Mouse (Mus musculus) liver, postnatal 0 days (tissue): ENCODE results near the gene Cdpf1.

Experiments used
- CTCF ChIP-seq: sonication (generic); IDR thresholded peaks from 2 replicates; pipeline ENCODE4 v1.5.1; 2016; ENCODE audit warnings: antibody characterized with exemption, low read depth
- EP300 ChIP-seq: IDR thresholded peaks from 2 replicates; pipeline ENCODE4 v1.6.1; 2016; ENCODE audit warnings: antibody characterized with exemption, low read depth, mild to moderate bottlenecking

DNA sequence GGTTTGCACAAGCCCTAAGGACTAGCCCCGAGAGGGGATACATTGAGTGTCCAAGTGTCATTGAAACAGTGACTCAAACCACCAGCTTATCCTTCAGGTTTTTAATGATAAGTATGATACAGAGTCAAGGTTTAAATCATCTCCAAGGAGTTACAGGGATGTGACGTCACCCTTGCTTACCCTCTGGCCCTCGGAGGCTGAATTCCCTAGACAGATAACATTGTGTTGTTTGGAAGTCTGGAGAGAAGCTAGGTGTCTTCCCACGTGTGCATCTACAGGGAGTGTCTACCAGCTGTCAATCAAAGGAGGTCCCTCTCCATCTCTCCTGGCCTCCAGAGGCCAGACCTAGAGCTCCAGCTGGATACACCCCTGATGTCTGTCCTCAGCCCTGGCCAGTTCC, 4.6 kb downstream of the Cdpf1 start:
- TF ChIP-seq CTCF = no peak
- no peak for TF ChIP-seq EP300
